Mouse (Mus musculus): ENCODE results near the gene Rab3il1.

DNA sequence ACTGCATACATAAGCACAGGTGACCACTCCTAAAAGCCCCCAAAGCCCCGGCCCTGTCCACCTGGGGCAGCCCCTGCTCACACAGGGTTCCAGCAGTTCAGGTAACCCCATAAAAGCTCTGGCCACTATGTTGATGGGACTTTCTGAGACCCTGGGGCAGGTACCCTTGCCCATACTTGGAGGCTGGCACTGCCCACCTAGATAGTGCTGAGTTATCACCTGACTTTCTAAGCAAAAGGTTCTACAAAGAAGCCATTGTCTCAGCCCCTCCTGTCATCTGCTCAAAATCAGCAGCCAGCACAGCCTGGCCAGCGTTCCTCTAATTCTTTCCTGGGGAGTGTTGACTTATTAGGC is 3.4 kb upstream of the Rab3il1 start:
- TF ChIP-seq GATA1 (IDR thresholded peaks at IDR 0.05; ENCODE audit: low read depth, low read length) = no peak
- TF ChIP-seq CHD2 (IDR thresholded peaks at IDR 0.05; ENCODE audit: low read length) = no peak
- no peak for TF ChIP-seq CTCF (IDR thresholded peaks at IDR 0.05 in 2 of 3, conservative IDR thresholded peaks at IDR 0.05 in 1 of 3; ENCODE audit: control insufficient read depth in 1 of 3, insufficient read depth in 1 of 3, low read depth in 2 of 3, low read length in 3 of 3, poor library complexity in 1 of 3, severe bottlenecking in 1 of 3)
- TF ChIP-seq RAD21 (IDR thresholded peaks at IDR 0.05; ENCODE audit: low read depth, low read length) = no peak
- TF ChIP-seq EP300 (IDR thresholded peaks at IDR 0.05; ENCODE audit: low read depth in 1 of 2, low read length in 2 of 2) = no peak
- TF ChIP-seq NELFE (IDR thresholded peaks at IDR 0.05; ENCODE audit: low read depth, low read length) = no peak
- TF ChIP-seq MAX (IDR thresholded peaks at IDR 0.05; ENCODE audit: low read length) = no peak
- TF ChIP-seq POLR2A (IDR thresholded peaks at IDR 0.05; ENCODE audit: control insufficient read depth in 1 of 2, insufficient read depth in 1 of 2, low read depth in 1 of 2, low read length in 2 of 2, poor library complexity in 1 of 2) = no peak
- no peak for TF ChIP-seq POLR2AphosphoS5 (IDR thresholded peaks at IDR 0.05; ENCODE audit: borderline replicate concordance, low read depth, low read length)
- TF ChIP-seq USF1 (IDR thresholded peaks at IDR 0.05; ENCODE audit: low read depth, low read length) = no peak
- no peak for TF ChIP-seq MYC (IDR thresholded peaks at IDR 0.05; ENCODE audit: low read depth, low read length)
- TF ChIP-seq MXI1 (IDR thresholded peaks at IDR 0.05; ENCODE audit: low read depth, low read length) = no peak

All from MEL (cell line).